Mouse (Mus musculus): ENCODE measurements around the gene Rptor.

- TF ChIP-seq POLR2A (IDR thresholded peaks at IDR 0.05; ENCODE audit: borderline replicate concordance, extremely low read depth, low read depth, low read length) = no peak
- TF ChIP-seq CTCF (IDR thresholded peaks at IDR 0.05; ENCODE audit: insufficient read depth, low read length) = no peak
These were observed 289.0 kb downstream of the Rptor start for GRCm38 (mm10) chr11:119891601-119892215.
